Mouse (Mus musculus): Measurements from ENCODE around the gene F12. TPM values are rescaled to one million over a fixed set of nuclear protein-coding genes. Genes with fewer than 3 reads are reported as not detected.

The F12 gene
- polyA plus RNA-seq, 1 experiment from 2014 or later: not detected

GRCm38 (mm10) chr13:55450511-55450980, 24.0 kb upstream of the F12 start:
- DNase-seq (no peak), ATAC-seq (ENCODE audit: insufficient read depth) (no peak)
- Histone ChIP-seq H3K9me3 (ENCODE audit: low read depth, low read length) (no peaks in the 10 kb centered on the region), H3K27me3 (ENCODE audit: insufficient read depth, low read length) (no peaks in the 10 kb centered on the region), H3K4me1 (ENCODE audit: insufficient read depth) (peaks cover 6% of the 10 kb centered on the region), H3K4me3 (ENCODE audit: low read depth, low read length) (no peak overlapping the region), H3K9ac (no peak overlapping the region), H3K36me3 (ENCODE audit: insufficient read depth) (peaks cover 66% of the 10 kb centered on the region), H3K4me2 (no peak overlapping the region), H3K27ac (ENCODE audit: low read depth) (no peak overlapping the region)
- no peak for TF ChIP-seq CTCF (IDR thresholded peaks at IDR 0.05; ENCODE audit: low read depth)
- WGBS: 85% methylated on average over 11 of the region's 11 CpGs

DNA sequence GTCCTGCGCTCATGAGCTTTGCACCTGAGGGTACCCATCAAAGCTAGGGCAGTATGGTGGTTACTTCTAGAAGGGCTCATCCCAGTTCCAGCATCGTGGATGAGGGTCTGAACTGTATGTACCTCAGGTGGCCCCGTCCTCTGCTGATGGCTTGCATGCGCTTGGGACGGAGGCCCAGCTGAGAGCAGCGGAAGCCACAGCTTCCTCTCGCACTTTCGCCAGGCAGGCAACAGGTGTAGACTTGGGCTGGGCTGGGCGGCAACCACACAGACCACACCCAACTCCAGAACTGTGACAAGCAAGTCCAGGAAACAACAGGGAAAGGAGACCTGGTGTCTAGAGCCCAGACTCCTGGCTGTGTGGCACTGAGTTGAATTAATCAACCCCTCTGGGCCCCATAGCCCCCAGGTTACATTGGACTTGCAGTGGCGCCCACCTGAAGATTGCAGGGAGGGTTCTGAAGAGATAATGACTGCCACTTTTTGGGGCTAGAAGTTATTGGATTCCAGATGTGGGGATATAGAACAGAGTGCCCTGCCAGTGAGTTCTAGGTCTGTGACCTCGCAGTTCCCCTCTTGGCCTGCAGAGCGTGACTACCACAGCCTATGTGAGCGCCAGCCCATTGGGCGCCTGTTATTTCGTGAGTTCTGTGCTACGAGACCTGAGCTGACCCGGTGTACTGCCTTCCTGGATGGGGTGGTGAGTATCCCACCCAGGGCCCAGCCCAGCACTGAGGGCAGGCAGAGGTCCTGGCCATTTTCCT, 23.3 kb upstream of the F12 start:
- no peak overlapping the region for H3K4me3 ChIP-seq (ENCODE audit: low read depth, low read length)
- peaks cover 60% of the 10 kb centered on the region for H3K36me3 ChIP-seq (ENCODE audit: insufficient read depth)
- H3K27me3 ChIP-seq (ENCODE audit: insufficient read depth, low read length): no peaks in the 10 kb centered on the region

GRCm38 (mm10) chr13:55449205-55449604, 22.6 kb upstream of the F12 start:
- Histone ChIP-seq H3K4me3 (ENCODE audit: low read depth, low read length) (no peak overlapping the region), H3K9me3 (ENCODE audit: low read depth, low read length) (no peaks in the 10 kb centered on the region), H3K27me3 (ENCODE audit: insufficient read depth, low read length) (no peaks in the 10 kb centered on the region), H3K27ac (ENCODE audit: low read depth) (no peak overlapping the region), H3K36me3 (ENCODE audit: insufficient read depth) (peaks cover 53% of the 10 kb centered on the region), H3K9ac (no peak overlapping the region), H3K4me1 (ENCODE audit: insufficient read depth) (peaks cover 6% of the 10 kb centered on the region), H3K4me2 (no peak overlapping the region)
- DNase-seq (no peak), ATAC-seq (ENCODE audit: insufficient read depth) (no peak)
- 92% methylated on average over 9 of the region's 9 CpGs for WGBS
- TF ChIP-seq CTCF (IDR thresholded peaks at IDR 0.05; ENCODE audit: low read depth): no peak

More for the DNA sequence above, 23.3 kb upstream of the F12 start:
- no peak overlapping the region for H3K4me2 ChIP-seq
- no peak overlapping the region for H3K9ac ChIP-seq
- TF ChIP-seq CTCF (IDR thresholded peaks at IDR 0.05; ENCODE audit: low read depth): peak; percentile 24; the same call in 1 of the 2 replicates
- H3K4me1 ChIP-seq (ENCODE audit: insufficient read depth): peaks cover 6% of the 10 kb centered on the region
- H3K9me3 ChIP-seq (ENCODE audit: low read depth, low read length): no peaks in the 10 kb centered on the region
- H3K27ac ChIP-seq (ENCODE audit: low read depth): no peak overlapping the region
- DNase-seq: no peak
- WGBS: 89% methylated on average over 17 of the region's 17 CpGs
- ATAC-seq (ENCODE audit: insufficient read depth): no peak

GRCm38 (mm10) chr13:55448131-55448530, 21.5 kb upstream of the F12 start:
- H3K9me3 ChIP-seq (ENCODE audit: low read depth, low read length): no peaks in the 10 kb centered on the region
- ATAC-seq (ENCODE audit: insufficient read depth) (no peak), DNase-seq (no peak)
- 89% methylated on average over 5 of the region's 5 CpGs for WGBS
- no peak overlapping the region for H3K4me3 ChIP-seq (ENCODE audit: low read depth, low read length)
- peaks cover 10% of the 10 kb centered on the region for H3K4me1 ChIP-seq (ENCODE audit: insufficient read depth)
- no peak overlapping the region for H3K27ac ChIP-seq (ENCODE audit: low read depth)
- H3K4me2 ChIP-seq: no peak overlapping the region
- H3K27me3 ChIP-seq (ENCODE audit: insufficient read depth, low read length): no peaks in the 10 kb centered on the region
- TF ChIP-seq CTCF (IDR thresholded peaks at IDR 0.05; ENCODE audit: low read depth): no peak
- peaks cover 42% of the 10 kb centered on the region for H3K36me3 ChIP-seq (ENCODE audit: insufficient read depth)
- H3K9ac ChIP-seq: no peak overlapping the region

GRCm38 (mm10) chr13:55447543-55447943, 20.9 kb upstream of the F12 start:
- H3K27me3 ChIP-seq (ENCODE audit: insufficient read depth, low read length): no peaks in the 10 kb centered on the region
- ATAC-seq (ENCODE audit: insufficient read depth): no peak
- TF ChIP-seq CTCF (IDR thresholded peaks at IDR 0.05; ENCODE audit: low read depth): no peak
- no peak for DNase-seq
- peak overlapping the region; percentile 14; the same call in 1 of the 2 replicates for H3K9ac ChIP-seq
- peaks cover 10% of the 10 kb centered on the region for H3K4me1 ChIP-seq (ENCODE audit: insufficient read depth)
- peaks cover 36% of the 10 kb centered on the region for H3K36me3 ChIP-seq (ENCODE audit: insufficient read depth)
- H3K9me3 ChIP-seq (ENCODE audit: low read depth, low read length): no peaks in the 10 kb centered on the region
- H3K27ac ChIP-seq (ENCODE audit: low read depth): no peak overlapping the region
- no peak overlapping the region for H3K4me3 ChIP-seq (ENCODE audit: low read depth, low read length)
- WGBS: 40% methylated on average over 3 of the region's 3 CpGs
- H3K4me2 ChIP-seq: 0 out of 2 replicates have a peak overlapping the region, but pooled peaks have one; percentile 89

- Histone ChIP-seq H3K4me1 (ENCODE audit: insufficient read depth) (peaks cover 10% of the 10 kb centered on the region), H3K4me3 (ENCODE audit: low read depth, low read length) (peak overlapping the region; percentile 93), H3K9ac (peak overlapping the region; percentile 96), H3K27ac (ENCODE audit: low read depth) (no peak overlapping the region), H3K9me3 (ENCODE audit: low read depth, low read length) (no peaks in the 10 kb centered on the region), H3K4me2 (peak overlapping the region; percentile 89), H3K27me3 (ENCODE audit: insufficient read depth, low read length) (no peaks in the 10 kb centered on the region), H3K36me3 (ENCODE audit: insufficient read depth) (peaks cover 27% of the 10 kb centered on the region)
- 71% methylated on average over 6 of the region's 6 CpGs for WGBS
- ATAC-seq (ENCODE audit: insufficient read depth) (no peak), DNase-seq (no peak)
- TF ChIP-seq CTCF (IDR thresholded peaks at IDR 0.05; ENCODE audit: low read depth): no peak
Observed at GRCm38 (mm10) chr13:55446483-55447105, 20.0 kb upstream of the F12 start.
